Mouse (Mus musculus) left cerebral cortex, postnatal 10 days (tissue): Measurements from ENCODE around the gene Mgme1. TPM values are rescaled to one million over a fixed set of nuclear protein-coding genes. Genes with fewer than 3 reads are reported as not detected.

Source experiments
- DNase-seq, 2 experiments: peaks; one replicate each; pipeline ENCODE4 v3.0.0; 2021 to 2022; ENCODE audit warnings: low spot score in 2 of 2, mixed read lengths in 1 of 2; ENCODE audit errors: extremely low spot score in 1 of 2
- intact Hi-C: fragments of 180-260 bp; cut with DNase I; formaldehyde crosslinking; loops from one replicate; pipeline ENCODE4 v1.15.1; 2025
- total RNA-seq, 2 experiments: library from RNA; stranded (reverse); gene quantifications; 2 replicates each; pipeline ENCODE4 v1.2.3; 2021

Gene Mgme1
- total RNA-seq, 2 experiments from 2014 or later, result 2.9 to 3.8 TPM

DNA sequence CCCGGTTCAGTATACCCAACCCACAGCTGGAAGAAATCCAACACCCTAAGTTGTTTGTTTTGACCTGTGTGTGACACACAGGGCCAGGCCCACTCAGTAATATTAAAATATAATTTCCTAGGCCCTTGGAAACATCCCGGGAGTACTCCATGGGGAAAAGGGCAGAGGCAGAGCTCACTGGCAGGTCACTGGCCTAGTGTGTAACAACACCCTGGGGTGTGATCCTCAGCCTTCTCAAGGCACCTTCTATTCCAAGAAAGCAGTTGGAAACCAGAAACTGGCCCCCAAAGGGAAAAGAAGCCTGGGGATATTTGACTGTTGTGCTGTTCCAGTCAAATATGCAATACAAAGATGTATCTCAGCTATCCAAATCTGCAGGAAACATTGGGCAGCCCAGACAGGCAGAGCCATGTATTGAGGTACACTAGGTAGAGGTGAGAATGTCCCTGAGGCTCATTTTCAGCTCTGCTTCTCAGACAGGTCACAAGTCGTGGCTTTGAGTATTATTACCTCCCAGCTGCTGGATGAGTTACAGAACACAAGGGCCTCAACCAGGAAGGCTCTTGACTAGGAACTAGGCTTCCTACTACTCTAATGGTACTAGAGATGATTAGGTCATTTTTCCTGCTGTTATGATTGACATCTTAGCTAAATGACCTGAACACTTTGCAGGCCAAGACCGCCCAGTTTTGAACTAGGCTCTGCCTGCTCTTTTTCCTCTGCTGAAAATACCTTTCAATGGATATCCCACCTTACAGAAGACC, 21.7 kb upstream of the Mgme1 start:
- DNase-seq, result no peak
- intact Hi-C loops, result no loop called here

DNA sequence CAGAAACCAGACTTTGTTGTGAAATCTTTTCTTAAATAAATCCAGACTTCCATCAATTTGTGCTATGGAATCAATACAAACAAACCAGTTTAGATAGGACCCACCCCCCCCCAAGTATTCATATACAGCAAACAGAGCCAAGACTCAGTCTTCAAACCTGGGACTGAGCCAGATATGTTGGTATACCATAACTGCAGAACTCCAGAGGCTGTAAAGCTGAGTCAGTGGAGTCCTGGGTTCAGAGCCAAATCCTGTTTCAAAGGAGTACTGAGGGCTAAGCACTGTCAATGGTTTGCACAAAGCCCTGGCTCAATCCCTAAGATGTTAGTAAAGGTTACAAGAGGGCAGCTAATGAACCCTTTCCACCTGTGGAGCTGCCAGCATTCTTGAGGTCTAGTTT, 20.4 kb upstream of the Mgme1 start:
- no peak for DNase-seq
- intact Hi-C loops, result no loop called here

DNA sequence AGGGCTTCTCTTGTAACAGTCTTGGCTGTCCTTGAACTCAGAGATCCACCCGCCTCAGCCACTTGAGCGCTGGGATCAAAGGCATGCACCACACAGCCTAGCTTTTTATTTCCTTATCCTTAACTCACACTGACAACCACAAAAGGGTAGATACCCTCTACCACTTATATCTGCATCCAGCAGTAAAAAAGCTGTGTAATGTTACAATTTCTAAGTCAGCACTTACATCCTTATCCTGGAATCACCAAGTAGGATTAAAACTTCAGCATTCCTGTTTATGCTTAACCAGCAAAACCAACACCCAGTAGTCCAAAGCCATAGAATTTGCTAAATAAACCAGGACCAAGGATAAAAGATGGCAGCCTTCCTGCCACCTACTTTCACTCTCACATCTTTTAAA, 7.6 kb upstream of the Mgme1 start:
- intact Hi-C loops, result loop anchor here (10.0 kb wide), 2 partner anchors 192 to 258 kb away; no protein-coding TSS in a partner anchor
- no peak for DNase-seq

DNA sequence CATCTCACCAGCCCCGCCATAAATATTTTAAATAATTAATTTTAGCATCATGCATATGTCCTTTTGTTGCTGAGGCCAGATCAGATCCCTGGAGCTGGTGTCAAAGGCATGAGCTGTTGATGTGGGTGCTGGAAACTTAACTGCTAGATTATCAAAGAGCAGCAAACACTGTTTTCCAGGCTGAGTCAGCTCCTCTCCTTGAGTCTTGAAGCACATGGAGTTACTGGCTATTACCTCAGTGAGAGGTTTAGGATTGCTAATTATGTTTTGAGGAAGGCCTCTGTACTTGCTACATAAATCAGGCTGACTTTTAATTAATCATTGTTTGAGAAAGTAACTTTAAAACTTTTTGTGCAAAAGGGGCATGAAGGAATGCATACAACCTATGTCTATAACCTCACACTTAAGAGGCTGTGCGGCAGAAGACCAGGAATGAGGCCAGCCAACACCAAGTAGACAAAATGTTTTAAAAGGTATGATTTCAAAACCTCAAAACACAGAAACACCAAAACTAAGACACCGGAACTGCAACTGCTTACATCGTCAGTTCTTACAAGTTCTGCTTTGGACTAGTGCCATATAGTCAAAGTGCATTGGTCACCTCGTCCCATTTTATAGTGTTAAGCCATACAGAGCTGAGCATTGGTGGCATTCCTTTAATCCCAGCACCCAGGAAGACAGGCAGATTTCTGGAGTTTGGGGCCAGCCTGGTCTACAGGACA, 5.9 kb upstream of the Mgme1 start:
- intact Hi-C loops, result loop anchor here (10.0 kb wide), 2 partner anchors 190 to 260 kb away; no protein-coding TSS in a partner anchor

DNA sequence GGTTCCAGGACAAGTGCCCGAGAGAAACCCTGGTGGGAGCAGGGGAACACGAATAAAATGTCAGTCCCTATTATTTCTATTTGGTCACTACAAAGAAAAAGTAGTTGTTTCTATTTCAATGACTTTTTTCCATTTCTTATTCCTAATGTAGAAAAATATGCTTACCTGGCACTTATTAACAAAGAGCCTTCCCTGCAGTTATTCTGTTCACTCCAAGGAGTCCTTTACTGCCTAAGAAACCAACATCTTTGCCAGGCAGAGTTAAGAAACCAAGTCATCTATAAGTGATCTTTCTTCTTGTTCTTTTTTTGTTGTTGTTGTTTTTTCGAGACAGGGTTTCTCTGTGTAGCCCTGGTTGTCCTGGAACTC, 5.4 kb upstream of the Mgme1 start:
- DNase-seq, result no peak
- intact Hi-C loops, result loop anchor here (10.0 kb wide), 2 partner anchors 190 to 260 kb away; no protein-coding TSS in a partner anchor

More for the DNA sequence above, 5.9 kb upstream of the Mgme1 start:
- DNase-seq, result no peak

DNA sequence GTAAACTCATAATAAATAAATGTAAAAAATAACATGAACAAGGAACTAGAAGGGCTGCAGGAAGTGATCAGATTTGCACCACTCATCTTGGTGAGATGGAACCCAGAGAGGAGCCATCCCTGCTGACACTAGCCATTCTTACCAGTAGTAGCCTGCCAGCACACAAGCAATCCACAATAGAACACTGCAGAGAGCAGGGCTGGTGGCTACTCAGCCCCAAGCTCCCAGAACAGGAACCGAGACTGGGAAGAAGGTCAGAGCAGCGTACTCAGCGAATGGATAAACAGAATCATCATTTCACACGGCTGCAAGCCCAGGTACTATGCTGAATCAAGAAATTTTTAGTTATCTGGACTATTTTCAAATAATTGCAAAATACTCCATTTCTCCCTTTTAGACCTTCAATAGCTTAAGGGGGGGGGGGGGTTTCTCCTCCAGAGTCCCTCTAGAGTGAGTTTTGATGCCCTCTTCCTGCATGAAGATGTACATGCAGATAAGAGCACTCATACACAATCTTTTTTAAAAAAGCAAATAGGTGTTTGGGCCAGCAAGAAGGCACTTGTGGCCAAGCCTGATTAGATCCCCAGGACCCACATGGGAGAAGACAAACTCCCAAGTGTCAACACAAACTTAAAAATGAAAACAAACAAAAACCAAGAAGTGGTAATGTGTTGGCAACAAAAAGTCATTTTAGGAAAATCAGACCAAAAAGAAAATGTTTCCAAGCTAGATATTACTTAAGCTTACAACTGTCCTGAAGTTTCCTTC, 4.4 kb upstream of the Mgme1 start:
- no peak for DNase-seq
- intact Hi-C loops, result loop anchor here (10.0 kb wide), 2 partner anchors 189 to 261 kb away; no protein-coding TSS in a partner anchor

DNA sequence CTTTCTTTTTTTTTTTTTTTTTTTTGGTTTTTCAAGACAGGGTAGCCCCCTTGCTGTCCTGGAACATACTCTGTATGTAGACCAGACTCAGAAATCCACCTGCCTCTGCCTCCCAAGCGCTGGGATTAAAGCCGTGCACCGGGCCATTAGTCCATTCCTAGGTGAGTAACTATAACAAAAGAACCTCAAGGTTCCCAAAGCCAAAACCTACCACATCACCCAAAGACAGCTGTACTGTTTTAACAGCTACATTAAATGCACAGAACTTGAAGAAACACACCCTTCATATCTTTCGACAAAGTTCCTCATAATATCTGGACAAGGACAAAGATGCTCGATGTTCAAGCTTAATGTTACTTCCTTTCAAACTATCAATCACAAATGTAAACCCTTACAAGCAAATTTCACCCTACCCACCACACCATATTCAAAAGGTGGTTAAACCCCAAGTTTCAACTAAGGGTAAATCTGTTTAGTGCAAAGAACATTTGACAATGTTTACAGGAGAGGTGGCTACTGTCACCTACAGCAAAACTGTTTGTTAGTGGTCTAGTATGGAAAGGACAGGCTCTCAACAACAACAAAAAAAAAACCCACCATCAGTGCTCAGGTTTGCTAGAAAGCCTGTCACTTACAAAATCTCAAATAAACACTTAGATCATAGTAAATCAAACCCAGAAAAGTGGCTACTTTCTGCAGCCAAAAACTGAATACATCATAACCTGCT, 3.3 kb upstream of the Mgme1 start:
- DNase-seq, result no peak
- intact Hi-C loops, result loop anchor here (10.0 kb wide), 2 partner anchors 188 to 262 kb away; no protein-coding TSS in a partner anchor

DNA sequence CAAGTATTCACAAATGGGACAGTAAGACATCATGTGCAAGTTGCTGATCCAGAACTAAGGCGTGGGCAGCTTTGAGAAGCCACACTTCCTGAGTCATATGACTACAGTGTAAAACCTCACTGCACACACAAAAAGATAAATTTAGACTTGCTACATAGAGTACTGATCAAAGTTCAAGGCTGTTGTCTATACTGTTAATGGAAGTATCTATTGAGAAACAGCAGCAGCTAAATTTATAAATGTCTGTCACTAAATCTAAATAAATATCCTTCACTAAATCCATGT, 2.8 kb upstream of the Mgme1 start:
- DNase-seq, result no peak
- intact Hi-C loops, result loop anchor here (10.0 kb wide), 2 partner anchors 187 to 263 kb away; no protein-coding TSS in a partner anchor

DNA sequence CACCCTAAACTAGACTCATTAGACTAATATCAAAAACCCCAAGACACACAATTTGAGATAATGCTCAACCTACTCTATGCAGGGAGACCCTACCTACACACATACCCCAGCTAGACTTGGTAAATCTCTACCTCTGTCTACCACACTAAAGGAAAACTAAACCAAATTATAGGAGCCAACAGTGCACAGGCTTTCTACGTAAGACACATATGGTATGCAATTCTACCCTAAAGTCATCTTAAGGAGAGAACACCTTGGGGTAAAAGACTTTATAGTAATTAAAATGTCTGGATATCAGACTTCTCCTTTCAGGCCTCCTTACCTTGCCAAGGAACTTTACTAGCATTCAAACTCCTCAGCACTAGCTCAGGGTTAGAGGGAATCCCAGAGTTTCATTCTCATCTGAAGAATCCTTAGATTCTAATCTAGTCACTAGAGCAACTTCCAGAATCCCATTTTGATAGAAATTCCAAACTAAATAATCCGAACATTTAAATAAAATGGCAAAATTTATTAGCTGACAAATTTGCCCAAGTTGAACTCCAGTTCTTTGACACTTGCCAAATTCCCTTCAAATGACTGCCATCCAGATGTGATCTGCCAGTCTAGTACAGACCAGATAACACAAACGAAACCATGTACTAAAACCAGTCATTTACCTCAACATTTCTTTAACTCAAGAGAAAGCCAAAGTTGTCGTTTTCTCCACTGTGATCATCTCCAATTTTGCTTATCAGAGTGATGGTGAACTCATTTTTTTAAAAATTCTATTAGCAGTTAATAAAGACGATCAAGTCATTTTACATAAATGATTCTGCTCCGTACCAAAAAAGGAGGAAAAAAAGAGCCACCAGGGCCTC, 1.8 kb upstream of the Mgme1 start:
- DNase-seq, result no peak
- intact Hi-C loops, result loop anchor here (10.0 kb wide), 2 partner anchors 186 to 264 kb away; no protein-coding TSS in a partner anchor

DNA sequence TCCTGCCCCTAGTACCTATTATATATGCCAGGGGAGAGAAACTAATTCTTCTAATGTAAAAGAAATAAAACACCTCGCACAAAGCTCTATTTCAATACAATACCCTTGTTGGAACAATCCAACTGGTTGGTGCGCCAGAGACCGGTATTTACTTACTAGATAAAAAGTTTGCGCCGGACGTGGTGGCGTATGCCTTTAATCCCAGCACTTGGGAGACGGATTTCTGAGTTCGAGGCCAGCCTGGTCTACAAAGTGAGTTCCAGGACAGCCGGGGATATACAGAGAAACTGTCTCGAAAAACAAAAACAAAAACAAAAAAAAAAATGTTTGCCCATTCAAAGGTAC, 1.2 kb upstream of the Mgme1 start:
- no peak for DNase-seq
- intact Hi-C loops, result loop anchor here (10.0 kb wide), 2 partner anchors 186 to 264 kb away; no protein-coding TSS in a partner anchor

DNA sequence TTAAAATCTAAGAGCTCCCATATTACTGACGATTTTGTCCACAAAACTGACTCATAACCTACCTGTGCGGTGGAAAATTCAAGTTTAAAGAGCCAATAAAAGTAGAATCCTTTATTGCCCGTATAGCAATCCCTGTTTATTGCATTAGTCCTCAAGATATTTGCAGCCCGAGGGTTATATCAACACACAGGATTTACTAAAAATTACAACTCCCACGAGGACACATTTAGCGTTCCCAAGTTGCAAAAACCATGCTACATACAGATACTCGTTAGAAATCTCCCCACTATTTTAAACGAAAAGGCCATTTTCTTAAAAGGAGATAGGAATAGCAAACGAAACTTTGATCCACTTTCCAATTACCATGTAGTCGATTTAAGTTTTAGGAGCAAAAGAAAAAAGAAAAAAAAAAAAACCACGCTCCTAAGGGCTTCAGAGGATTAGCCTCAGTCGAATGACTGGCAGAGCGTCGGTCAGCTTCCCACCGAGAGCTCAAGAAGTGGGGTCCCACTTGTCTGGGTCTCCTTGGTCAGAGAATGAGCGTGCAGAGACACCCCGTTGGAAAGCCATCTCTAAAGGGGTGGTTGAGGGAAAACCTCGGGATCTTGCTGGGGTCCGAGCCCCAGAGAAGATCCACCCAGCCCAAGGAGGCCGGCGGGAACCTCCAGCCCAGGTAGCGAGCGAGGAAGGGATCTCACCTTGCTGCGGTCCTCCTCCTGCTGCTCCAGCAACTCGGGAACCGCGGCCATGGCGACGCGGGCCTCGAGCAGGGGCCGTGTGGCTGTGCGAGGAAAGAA, 586 bp upstream of the Mgme1 start:
- intact Hi-C loops, result loop anchor here (10.0 kb wide), 2 partner anchors 185 to 265 kb away; no protein-coding TSS in a partner anchor
- no peak for DNase-seq

DNA sequence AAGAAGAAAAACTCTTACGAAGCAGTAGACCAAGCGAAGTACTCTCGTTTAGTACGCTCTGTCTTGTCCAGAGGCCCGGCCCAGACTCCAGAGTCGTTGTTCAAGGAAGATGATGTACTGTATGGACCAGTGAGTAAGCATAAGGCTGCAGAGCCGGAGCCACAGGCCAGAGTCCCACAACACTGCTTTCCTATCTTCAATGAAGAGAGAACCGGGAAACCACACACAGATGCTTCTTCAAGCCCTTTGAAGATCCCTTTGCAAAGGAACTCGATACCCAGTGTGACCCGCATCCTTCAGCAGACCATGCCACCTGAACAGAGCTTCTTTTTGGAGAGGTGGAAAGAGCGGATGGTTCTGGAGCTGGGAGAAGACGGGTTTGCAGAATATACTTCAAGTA, 1.6 kb downstream of the Mgme1 start:
- intact Hi-C loops, result no loop called here
- no peak for DNase-seq

DNA sequence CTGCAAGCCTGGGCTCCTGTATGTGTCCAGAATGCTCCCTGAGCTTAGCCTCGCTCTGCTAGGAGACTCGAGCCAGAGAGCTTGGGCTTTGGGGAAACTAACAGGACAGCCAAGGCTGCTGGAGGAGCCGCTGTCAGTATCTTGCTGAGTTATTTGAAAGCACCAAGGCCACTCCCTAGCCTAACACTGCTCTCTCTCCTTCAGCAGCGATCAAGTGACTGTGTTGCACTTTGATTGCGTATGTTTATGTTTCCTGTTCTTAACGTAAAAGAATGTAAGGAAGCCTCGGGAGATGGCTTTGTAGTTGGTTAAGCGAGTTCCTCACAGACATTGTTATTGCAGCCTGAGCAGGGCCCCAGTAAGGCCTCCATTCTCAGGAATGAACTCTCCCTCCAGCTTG, 4.3 kb downstream of the Mgme1 start:
- intact Hi-C loops, result no loop called here
- no peak for DNase-seq

DNA sequence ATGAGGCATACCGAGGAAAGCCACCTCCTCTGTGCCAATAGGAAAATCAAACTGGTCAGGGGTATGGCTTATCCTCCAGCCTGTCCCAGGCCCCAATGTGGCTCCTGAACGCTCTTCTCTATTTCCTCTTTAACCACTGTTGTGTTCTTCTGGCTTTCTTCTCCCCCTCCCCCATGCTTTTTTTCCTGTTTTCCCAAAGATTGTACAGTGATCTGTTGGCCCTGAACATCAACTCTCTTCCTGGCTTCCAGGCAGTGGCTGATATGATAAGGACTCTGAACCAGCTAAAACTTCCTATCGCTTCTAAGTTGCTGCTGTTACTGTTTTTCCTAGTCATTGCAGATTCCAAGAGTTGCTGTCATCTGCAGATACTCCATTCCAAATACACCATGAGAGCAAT, 6.4 kb downstream of the Mgme1 start:
- DNase-seq, result no peak
- intact Hi-C loops, result no loop called here

DNA sequence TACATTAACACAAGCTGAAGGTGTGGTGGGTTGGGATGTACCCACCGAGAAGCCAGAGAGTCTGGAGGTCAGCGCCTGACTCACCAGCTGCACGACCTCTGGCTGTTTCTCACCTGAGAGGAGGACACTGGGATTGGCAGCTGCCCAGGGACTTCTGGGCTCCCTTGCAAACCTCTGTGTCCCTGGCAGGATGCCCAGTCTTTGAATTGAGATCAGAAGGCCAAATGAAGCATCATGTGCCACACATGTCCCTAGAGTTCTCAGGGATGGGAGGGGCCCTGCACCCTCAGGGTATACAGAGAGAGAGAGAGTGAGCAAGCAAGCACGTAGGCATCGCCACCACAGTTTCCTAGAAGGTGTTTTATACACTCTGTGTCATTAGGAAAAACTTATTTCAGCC, 9.3 kb downstream of the Mgme1 start:
- intact Hi-C loops, result loop anchor here (10.0 kb wide), 1 partner anchor 445 kb away; no protein-coding TSS in a partner anchor
- peak in 1 of 2 experiments; percentile 71 for DNase-seq

DNA sequence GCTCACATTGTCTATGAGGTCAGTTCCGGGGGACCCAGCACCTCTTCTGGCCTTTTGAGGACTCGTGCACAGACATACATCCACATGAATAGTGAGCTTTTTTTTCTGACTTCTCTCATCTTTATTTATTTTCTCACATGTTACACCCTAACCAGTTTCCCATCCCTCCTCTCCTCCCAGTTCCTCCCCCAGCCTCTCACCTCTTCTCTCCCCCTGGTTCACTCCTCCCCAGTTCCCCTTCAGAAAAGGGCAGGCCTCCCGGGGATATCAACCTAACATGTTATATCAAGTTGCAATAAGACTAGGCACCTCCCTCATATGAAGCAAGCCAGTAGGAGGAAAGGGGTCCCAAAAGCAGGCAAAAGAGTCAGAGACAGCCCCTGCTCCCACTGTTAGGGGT, 10.1 kb downstream of the Mgme1 start:
- no peak for DNase-seq
- intact Hi-C loops, result loop anchor here (10.0 kb wide), 1 partner anchor 446 kb away; no protein-coding TSS in a partner anchor

DNA sequence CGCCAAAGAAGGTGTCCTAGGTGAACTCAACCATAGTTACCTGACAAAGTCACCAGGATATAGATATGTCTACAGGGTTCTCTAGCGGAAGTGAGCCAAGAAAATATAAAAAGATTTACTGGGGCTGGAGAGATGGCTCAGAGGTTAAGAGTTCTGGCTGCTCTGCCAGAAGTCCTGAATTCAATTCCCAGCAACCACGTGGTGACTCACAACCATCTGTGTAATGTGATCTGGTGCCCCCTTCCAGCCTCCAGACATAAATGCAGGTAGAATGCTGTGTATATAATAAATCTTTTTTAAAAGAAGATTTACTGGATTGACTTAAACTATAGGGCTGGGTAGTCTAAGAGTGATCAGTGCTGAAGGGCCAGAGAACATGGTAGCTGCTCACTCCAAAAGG, 11.0 kb downstream of the Mgme1 start:
- intact Hi-C loops, result loop anchor here (10.0 kb wide), 1 partner anchor 447 kb away; no protein-coding TSS in a partner anchor
- no peak for DNase-seq
